Mouse (Mus musculus) hindbrain, embryonic 11.5 days (tissue): Measurements from ENCODE around the gene Adcy9. TPM values are rescaled to one million over a fixed set of nuclear protein-coding genes. Genes with fewer than 3 reads are reported as not detected.
"Not testable (repeated sequence)": the region's sequence is repeated elsewhere in the genome, so short reads cannot be mapped to it uniquely, and the experiment has no call there.

Experiments used
- ATAC-seq: fragments of 200-750 bp; cut with Nextera tagmentation; 2 replicates; pipeline ENCODE4 v1.8.0; 2017; ENCODE audit warnings: mild to moderate bottlenecking, moderate TSS enrichment, moderate library complexity; ENCODE audit not compliant: low FRiP score
- DNase-seq: peaks from one replicate; pipeline ENCODE4 v3.0.0-alpha.2; 2015; ENCODE audit warnings: low spot score
- H3K27ac ChIP-seq: fragments of 300-500 bp; sonication (generic); 2 replicates; pipeline ENCODE4 v1.5.1; 2014; ENCODE audit warnings: mild to moderate bottlenecking, low read depth, low read length
- H3K27me3 ChIP-seq: fragments of 300-500 bp; sonication (generic); 2 replicates; pipeline ENCODE4 v1.6.1; 2014; ENCODE audit warnings: mild to moderate bottlenecking, low read length, moderate library complexity, mixed read lengths; ENCODE audit not compliant: control insufficient read depth, insufficient read depth
- H3K36me3 ChIP-seq: fragments of 300-500 bp; sonication (generic); 2 replicates; pipeline ENCODE4 v1.6.1; 2014; ENCODE audit warnings: mild to moderate bottlenecking, low read length, moderate library complexity, mixed read lengths; ENCODE audit not compliant: control insufficient read depth, insufficient read depth
- H3K4me1 ChIP-seq: fragments of 300-500 bp; sonication (generic); replicated peaks from 2 replicates; pipeline ENCODE4 v1.6.1; 2014; ENCODE audit warnings: low read length, mixed read lengths; ENCODE audit not compliant: control insufficient read depth, insufficient read depth
- H3K4me2 ChIP-seq: fragments of 300-500 bp; sonication (generic); replicated peaks from 2 replicates; pipeline ENCODE4 v1.6.1; 2014; ENCODE audit warnings: mild to moderate bottlenecking, low read depth, low read length
- H3K4me3 ChIP-seq: fragments of 300-500 bp; sonication (generic); 2 replicates; pipeline ENCODE4 v1.5.1; 2014; ENCODE audit warnings: low read depth, low read length
- H3K9ac ChIP-seq: fragments of 300-500 bp; sonication (generic); 2 replicates; pipeline ENCODE4 v1.6.1; 2014; ENCODE audit warnings: low read depth, low read length
- H3K9me3 ChIP-seq: fragments of 300-500 bp; sonication (generic); 2 replicates; pipeline ENCODE4 v1.6.1; 2016; ENCODE audit warnings: low read length; ENCODE audit not compliant: control insufficient read depth
- WGBS: fragments of 180-500 bp; shearing (Covaris S2); extraction: QIAGEN DNeasy Blood & Tissue Kit; methylation state at CpG from one replicate; pipeline ENCODE4 v1.1.7; 2014; 5-methylcytosine and 5-hydroxymethylcytosine counted together
- polyA plus RNA-seq: library from polyadenylated mRNA; unstranded; fragments of >200 nt; fragmentation: Nextera tagmentation; extraction: Ambion mirVana; gene quantifications from 2 replicates; pipeline ENCODE4 v1.2.1, GENCODE M21; 2014

Gene Adcy9
- polyA plus RNA-seq, 1 experiment from 2014 or later, result 1.7 TPM

GRCm38 (mm10) chr16:4366671-4367070, 53.6 kb downstream of the Adcy9 start:
- no peak overlapping the region for H3K9ac ChIP-seq
- 0 out of 2 replicates have a peak, but pooled peaks cover 2% of the 10 kb centered on the region for H3K4me1 ChIP-seq
- H3K4me2 ChIP-seq, result no peak overlapping the region
- no peak overlapping the region for H3K27ac ChIP-seq
- WGBS, result 89% methylated on average over 3 of the region's 3 CpGs
- no peaks in the 10 kb centered on the region for H3K36me3 ChIP-seq
- ATAC-seq (no peak), DNase-seq (no peak)
- no peaks in the 10 kb centered on the region for H3K27me3 ChIP-seq
- no peaks in the 10 kb centered on the region for H3K9me3 ChIP-seq
- no peak overlapping the region for H3K4me3 ChIP-seq

DNA sequence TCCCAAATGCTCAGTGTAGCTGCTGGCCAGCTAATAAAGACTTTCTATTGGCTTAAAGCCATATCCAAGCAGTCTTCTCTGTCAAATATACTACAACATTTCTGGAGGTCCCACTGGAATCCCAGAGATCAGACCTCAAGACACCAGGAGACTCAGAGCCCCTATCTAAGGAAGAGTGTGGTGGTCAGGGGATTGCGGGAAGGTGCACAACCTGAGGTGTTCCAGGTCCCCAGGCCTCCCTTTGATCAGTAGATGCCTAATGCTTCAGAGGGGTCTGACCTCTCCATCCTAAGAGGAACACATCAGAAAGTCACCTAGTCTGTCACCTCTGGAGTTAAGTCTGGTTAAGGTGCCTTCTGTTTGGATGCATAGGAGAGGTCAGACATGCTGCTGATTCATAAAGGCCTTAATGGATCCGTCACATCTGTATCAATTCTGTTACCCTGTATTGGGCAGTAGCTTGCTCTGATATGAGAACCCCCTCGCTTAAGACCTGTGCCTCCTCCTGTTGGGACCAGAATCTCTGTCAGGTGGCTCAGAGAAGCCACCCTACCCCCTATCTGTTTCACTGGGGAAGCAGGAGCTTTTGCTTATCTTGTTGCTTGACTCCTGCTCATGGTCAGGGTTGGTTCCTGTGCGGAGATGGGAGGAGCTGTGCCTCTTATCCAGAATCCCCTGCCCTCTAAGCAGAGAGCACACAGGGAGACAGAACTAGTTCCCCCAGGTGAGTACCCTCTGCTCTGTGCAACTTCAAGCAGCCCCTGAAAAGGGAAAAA, 56.8 kb downstream of the Adcy9 start:
- Histone ChIP-seq H3K4me2 (no peak overlapping the region), H3K4me1 (no peaks in the 10 kb centered on the region), H3K27me3 (no peaks in the 10 kb centered on the region), H3K36me3 (no peaks in the 10 kb centered on the region), H3K9ac (no peak overlapping the region), H3K4me3 (no peak overlapping the region), H3K27ac (no peak overlapping the region), H3K9me3 (no peaks in the 10 kb centered on the region)
- no peak for ATAC-seq
- no peak for DNase-seq
- 90% methylated on average over 4 of the region's 4 CpGs for WGBS

GRCm38 (mm10) chr16:4355260-4356043, 64.8 kb downstream of the Adcy9 start:
- H3K4me1 ChIP-seq, result no peaks in the 10 kb centered on the region
- 56% methylated on average over 4 of the region's 4 CpGs for whole genome bisulfite sequencing
- ATAC-seq (no peak), DNase-seq (no peak)
- H3K9me3 ChIP-seq, result no peaks in the 10 kb centered on the region
- no peaks in the 10 kb centered on the region for H3K36me3 ChIP-seq
- H3K27ac ChIP-seq, result no peak overlapping the region
- H3K27me3 ChIP-seq, result no peaks in the 10 kb centered on the region
- H3K9ac ChIP-seq, result no peak overlapping the region
- no peak overlapping the region for H3K4me2 ChIP-seq
- H3K4me3 ChIP-seq, result no peak overlapping the region

DNA sequence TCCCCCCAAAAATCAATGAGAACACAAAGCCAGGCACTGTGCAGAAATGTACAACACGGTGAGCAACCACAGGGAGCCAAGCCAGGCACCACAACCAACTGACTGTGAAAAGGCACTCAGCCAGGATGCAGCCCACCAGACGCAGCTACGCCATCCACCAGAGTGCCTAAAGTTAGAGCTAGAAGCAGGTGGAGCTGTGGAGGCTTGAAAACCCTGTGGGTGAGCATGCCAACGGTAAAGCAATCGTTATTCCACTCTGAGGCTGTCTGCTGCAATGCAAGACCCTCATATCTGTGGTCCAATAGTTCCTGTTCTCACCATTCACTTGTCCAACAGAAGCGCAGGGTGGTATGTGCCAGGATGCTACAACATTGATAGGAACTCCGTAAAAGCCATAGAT, 77.7 kb downstream of the Adcy9 start:
- no peak overlapping the region for H3K27ac ChIP-seq
- WGBS, result 92% methylated on average over 7 of the region's 7 CpGs
- H3K27me3 ChIP-seq, result no peaks in the 10 kb centered on the region
- no peaks in the 10 kb centered on the region for H3K4me1 ChIP-seq
- H3K9me3 ChIP-seq, result no peaks in the 10 kb centered on the region
- DNase-seq (no peak), ATAC-seq (no peak)
- no peak overlapping the region for H3K4me3 ChIP-seq
- H3K9ac ChIP-seq, result no peak overlapping the region
- H3K4me2 ChIP-seq, result no peak overlapping the region
- H3K36me3 ChIP-seq, result no peaks in the 10 kb centered on the region

GRCm38 (mm10) chr16:4341316-4342062, 78.8 kb downstream of the Adcy9 start:
- WGBS, result 87% methylated on average over 14 of the region's 14 CpGs
- Histone ChIP-seq H3K4me1 (no peaks in the 10 kb centered on the region), H3K9ac (no peak overlapping the region), H3K4me2 (no peak overlapping the region), H3K4me3 (no peak overlapping the region), H3K27me3 (no peaks in the 10 kb centered on the region), H3K9me3 (no peaks in the 10 kb centered on the region), H3K36me3 (no peaks in the 10 kb centered on the region), H3K27ac (no peak overlapping the region)
- DNase-seq (no peak), ATAC-seq (no peak)

DNA sequence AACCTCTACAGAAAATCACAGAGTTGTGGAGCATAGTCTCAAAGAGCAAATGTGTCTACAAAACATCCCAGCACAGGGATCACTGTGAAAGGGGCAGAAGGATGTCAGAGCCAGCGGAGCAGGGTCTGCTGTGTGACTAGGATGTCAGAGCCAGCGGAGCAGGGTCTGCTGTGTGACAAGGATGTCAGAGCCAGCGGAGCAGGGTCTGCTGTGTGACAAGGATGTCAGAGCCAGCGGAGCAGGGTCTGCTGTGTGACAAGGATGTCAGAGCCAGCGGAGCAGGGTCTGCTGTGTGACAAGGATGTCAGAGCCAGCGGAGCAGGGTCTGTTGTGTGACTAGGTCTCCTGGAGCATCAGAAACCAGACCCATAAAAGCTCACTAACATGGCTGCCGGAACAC, 81.1 kb downstream of the Adcy9 start:
- not testable (repeated sequence) for H3K9me3 ChIP-seq, H3K4me3 ChIP-seq, DNase-seq, H3K27ac ChIP-seq, H3K9ac ChIP-seq, H3K27me3 ChIP-seq, H3K4me2 ChIP-seq, H3K4me1 ChIP-seq, ATAC-seq, H3K36me3 ChIP-seq
- 79% methylated on average over 5 of the region's 7 CpGs for WGBS

DNA sequence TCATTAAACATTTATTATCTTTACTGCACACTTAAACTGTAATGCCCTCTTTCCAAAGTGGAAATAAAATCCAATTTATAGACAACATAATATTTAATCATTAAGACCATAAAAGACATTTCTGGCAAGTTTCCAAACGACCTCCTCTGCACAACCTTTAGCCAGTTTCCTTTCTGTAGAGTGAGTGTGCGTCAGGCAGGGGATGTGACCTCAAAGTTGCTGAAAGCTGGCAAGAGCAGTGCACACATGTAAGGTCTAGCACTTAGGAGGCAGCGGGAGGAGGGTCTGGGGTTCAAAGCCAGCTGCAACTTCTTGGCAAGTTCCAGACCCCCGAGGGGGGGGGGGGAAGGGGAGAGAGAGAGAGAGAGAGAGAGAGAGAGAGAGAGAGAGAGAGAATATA, 83.0 kb downstream of the Adcy9 start:
- DNase-seq (no peak), ATAC-seq (no peak)
- Histone ChIP-seq H3K4me2 (no peak overlapping the region), H3K27ac (no peak overlapping the region), H3K9ac (no peak overlapping the region), H3K9me3 (no peaks in the 10 kb centered on the region), H3K36me3 (no peaks in the 10 kb centered on the region), H3K4me3 (no peak overlapping the region), H3K27me3 (no peaks in the 10 kb centered on the region), H3K4me1 (no peaks in the 10 kb centered on the region)
- WGBS, result 77% methylated on average over 4 of the region's 4 CpGs

- 93% methylated on average over 5 of the region's 5 CpGs for WGBS
Measured at GRCm38 (mm10) chr16:4333788-4334187, 86.5 kb downstream of the Adcy9 start.

More at GRCm38 (mm10) chr16:4333788-4334187, 86.5 kb downstream of the Adcy9 start:
- Histone ChIP-seq H3K9me3 (no peaks in the 10 kb centered on the region), H3K36me3 (no peaks in the 10 kb centered on the region), H3K27ac (no peak overlapping the region), H3K9ac (no peak overlapping the region), H3K27me3 (no peaks in the 10 kb centered on the region), H3K4me3 (no peak overlapping the region), H3K4me2 (no peak overlapping the region), H3K4me1 (no peaks in the 10 kb centered on the region)
- no peak for ATAC-seq
- DNase-seq, result no peak
